Mouse (Mus musculus): Measurements from ENCODE around the gene Slc12a5. TPM values are rescaled to one million over a fixed set of nuclear protein-coding genes. Genes with fewer than 3 reads are reported as not detected.

Slc12a5 gene
- polyA plus RNA-seq, 1 experiment from 2014 or later = 13.9 TPM

DNA sequence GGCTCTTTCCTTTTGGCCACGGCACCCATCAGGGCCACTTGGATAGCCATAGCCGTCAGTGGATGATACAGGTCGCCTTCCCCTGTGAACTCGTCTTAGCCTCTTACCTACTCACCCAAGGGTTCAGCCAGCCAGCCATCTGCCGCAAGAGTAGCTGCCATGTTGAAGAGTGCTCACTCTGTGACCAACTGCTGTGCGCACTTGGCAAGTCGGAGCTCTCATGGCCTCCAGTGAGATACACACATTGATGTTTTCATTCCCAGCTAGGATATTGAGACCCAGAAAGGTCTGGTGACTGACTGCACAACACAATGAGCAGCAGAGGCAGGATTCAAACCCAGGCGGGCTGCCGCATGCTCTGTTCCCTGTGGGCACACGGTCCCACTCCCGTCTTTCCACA is 33.6 kb downstream of the Slc12a5 start:
- no peak overlapping the region for H3K4me3 ChIP-seq
- peaks cover 8% of the 10 kb centered on the region; the same call in 1 of the 2 replicates for H3K36me3 ChIP-seq
- H3K4me2 ChIP-seq (replicated peaks) = no peak overlapping the region
- H3K27me3 ChIP-seq (replicated peaks) = peaks cover 30% of the 10 kb centered on the region
- ATAC-seq (ENCODE audit: low FRiP score, low read depth) = no peak
- WGBS = 86% methylated on average over 11 of the region's 11 CpGs
- H3K27ac ChIP-seq = no peak overlapping the region
- H3K9ac ChIP-seq = no peak overlapping the region
- H3K9me3 ChIP-seq = no peaks in the 10 kb centered on the region
- H3K4me1 ChIP-seq = peaks cover 16% of the 10 kb centered on the region

DNA sequence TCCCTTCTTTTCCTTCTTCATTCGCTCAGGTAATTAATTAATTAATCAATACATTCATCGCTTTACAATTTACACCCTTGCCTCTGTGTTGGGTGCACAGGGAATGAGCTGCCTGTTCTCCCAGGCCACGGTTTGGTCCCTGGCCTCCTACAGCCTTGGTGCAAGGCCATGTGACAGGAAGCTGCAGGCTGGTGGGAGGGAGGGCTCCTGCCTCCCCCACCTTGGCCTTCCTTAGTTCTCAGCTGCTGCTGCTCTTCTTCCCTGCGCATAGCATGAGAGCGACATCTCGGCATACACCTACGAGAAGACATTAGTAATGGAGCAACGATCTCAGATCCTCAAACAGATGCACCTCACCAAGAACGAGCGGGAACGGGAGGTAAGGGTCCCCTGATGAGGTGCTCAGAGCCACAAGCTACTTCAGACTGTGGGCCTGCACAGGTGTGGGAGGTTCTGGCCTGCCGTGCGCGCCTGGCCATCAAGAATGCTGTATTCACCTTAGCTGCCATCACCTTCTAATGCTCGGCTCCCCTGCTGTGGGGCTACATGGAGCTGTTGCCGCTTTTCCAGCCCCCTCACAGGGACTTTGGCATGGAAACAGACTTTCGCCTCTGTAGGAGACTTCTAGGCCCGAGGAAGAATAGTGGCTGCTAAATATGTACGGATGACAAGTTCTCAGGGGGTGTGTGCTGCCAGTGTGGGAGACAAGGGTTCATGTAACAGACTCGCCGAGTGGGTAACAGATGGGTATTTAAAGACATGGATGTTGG is 34.2 kb downstream of the Slc12a5 start:
- no peak overlapping the region for H3K4me3 ChIP-seq
- H3K9me3 ChIP-seq = no peaks in the 10 kb centered on the region
- ATAC-seq (ENCODE audit: low FRiP score, low read depth) = no peak
- peaks cover 13% of the 10 kb centered on the region; the same call in 1 of the 2 replicates for H3K36me3 ChIP-seq
- no peak overlapping the region for H3K4me2 ChIP-seq (replicated peaks)
- peaks cover 34% of the 10 kb centered on the region for H3K27me3 ChIP-seq (replicated peaks)
- no peak overlapping the region for H3K27ac ChIP-seq
- peaks cover 16% of the 10 kb centered on the region for H3K4me1 ChIP-seq
- 61% methylated on average over 21 of the region's 21 CpGs for WGBS
- no peak overlapping the region for H3K9ac ChIP-seq

DNA sequence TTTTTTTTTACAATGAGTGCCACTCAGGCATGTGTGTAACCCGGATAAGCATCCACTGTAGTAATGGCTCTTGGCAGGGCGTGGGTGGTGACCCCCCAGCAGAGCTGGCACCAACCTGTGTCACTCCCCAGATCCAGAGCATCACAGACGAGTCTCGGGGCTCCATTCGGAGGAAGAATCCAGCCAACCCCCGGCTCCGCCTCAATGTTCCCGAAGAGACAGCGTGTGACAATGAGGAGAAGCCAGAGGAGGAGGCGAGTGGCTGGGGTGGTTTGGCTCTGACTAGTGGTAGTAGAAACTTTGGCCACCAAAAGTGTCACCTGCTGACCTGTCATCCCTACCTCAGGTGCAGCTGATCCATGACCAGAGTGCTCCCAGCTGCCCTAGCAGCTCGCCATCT is 35.4 kb downstream of the Slc12a5 start:
- 76% methylated on average over 11 of the region's 11 CpGs for WGBS
- Histone ChIP-seq H3K27ac (no peak overlapping the region), H3K9ac (no peak overlapping the region), H3K4me3 (no peak overlapping the region), H3K36me3 (peaks cover 24% of the 10 kb centered on the region), H3K9me3 (no peaks in the 10 kb centered on the region), H3K4me2 (replicated peaks) (no peak overlapping the region), H3K27me3 (replicated peaks) (peaks cover 34% of the 10 kb centered on the region), H3K4me1 (peaks cover 16% of the 10 kb centered on the region)
- ATAC-seq (ENCODE audit: low FRiP score, low read depth) = no peak

DNA sequence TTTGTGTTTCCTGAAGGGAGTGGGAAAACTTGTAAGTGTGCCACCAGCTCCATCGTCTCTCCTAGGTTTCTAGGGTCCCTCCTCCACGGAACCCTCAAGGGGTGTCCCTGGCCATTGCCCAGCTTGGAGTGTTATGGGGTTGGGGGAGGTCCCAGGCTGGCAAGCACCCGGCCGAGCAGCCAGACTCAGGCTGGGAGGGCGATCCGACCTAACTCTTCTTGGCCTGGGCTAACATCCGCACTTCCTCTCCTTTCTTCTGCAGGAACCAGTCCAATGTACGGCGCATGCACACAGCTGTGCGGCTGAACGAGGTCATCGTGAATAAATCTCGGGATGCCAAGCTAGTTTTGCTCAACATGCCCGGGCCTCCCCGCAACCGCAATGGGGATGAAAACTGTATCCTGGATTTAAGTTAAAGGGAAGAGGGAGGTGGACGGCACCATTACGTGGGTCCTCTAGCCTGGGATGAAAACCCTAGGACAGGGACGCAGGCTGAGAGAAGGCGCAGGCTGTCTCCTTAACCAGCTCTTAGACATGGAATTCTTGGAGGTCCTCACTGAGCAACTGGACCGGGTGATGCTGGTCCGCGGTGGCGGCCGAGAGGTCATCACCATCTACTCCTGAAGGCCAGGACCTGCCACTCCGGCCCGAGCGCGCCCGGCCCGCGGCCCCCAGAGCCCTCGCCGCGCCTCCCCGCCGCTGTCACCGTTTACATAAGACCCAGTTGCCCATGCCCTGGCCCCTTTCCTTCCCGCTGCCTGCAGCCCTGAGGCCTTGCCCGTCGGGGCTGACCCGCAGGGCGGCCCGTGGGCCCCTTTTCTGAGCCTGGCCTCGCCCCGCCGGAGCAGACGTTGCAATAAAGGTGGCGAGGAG is 36.5 kb downstream of the Slc12a5 start:
- Histone ChIP-seq H3K4me3 (peak overlapping the region; percentile 22), H3K36me3 (peaks cover 35% of the 10 kb centered on the region), H3K27ac (no peak overlapping the region), H3K4me1 (peaks cover 16% of the 10 kb centered on the region), H3K27me3 (replicated peaks) (peaks cover 34% of the 10 kb centered on the region), H3K9me3 (no peaks in the 10 kb centered on the region), H3K9ac (peak overlapping the region; percentile 48), H3K4me2 (replicated peaks) (peak overlapping the region; percentile 59)
- 9% methylated on average over 49 of the region's 49 CpGs for WGBS
- ATAC-seq (ENCODE audit: low FRiP score, low read depth) = no peak

DNA sequence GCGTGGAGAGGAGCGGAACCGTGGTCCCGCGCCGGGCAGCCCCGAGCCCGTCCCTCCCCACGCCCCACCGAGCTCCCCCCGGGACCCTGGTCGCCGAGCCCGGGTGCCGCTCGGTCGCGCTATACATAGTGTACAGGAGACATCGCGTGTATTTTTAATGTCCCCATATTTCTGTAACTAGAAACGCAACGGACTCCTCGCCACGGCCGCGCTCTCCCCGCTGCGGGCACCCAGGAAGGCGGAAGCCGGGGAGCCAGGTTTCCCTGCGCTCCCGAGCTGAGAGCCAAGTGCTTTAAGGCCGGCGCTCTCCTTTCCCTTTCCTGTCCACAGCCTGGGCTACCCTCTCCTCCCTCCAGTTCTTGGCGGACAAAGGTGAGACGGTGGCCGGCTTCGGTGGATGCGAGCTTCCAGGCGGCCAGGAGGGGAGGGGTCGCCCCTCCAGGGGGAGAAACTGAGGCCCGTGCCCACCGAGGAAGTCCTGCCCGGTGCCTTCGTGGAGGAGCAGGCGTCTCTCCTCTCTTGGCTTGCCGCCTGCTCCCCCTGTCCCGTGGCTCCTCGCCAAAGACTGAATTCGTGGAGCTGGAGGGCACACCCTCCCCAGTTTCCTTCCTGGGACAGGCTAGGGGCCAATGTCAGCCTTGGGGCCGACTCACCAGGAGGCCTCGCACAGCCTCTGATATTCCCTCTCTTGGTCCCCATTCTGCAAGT is 37.3 kb downstream of the Slc12a5 start:
- no peak for ATAC-seq (ENCODE audit: low FRiP score, low read depth)

DNA sequence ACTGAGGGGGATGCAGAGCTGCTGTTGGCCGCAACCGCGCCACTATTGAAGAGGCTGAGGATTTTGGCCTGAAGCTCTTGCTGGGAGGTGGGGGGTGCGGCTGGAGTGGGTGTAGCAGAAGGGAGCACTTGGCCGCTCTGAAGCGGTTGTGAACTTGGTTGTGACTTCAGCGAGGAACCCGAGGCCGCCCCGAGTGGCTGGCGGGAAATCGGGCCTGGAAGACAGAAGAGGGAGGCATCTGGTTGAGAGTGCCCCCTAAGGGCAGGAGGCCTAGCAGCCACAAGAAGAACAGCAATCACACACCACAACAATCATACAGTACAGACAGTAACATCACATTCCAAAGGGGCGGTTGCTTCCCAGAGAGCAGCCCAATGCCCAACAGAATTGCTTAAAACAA is 41.4 kb downstream of the Slc12a5 start:
- H3K27me3 ChIP-seq (replicated peaks) = peaks cover 26% of the 10 kb centered on the region
- no peaks in the 10 kb centered on the region for H3K9me3 ChIP-seq
- H3K9ac ChIP-seq = no peak overlapping the region
- ATAC-seq (ENCODE audit: low FRiP score, low read depth) = no peak
- H3K4me2 ChIP-seq (replicated peaks) = no peak overlapping the region
- peaks cover 16% of the 10 kb centered on the region for H3K4me1 ChIP-seq
- H3K27ac ChIP-seq = no peak overlapping the region
- 95% methylated on average over 13 of the region's 13 CpGs for WGBS
- H3K4me3 ChIP-seq = no peak overlapping the region
- H3K36me3 ChIP-seq = peaks cover 81% of the 10 kb centered on the region

More for the DNA sequence above, 37.3 kb downstream of the Slc12a5 start:
- peak overlapping the region; percentile 59 for H3K4me2 ChIP-seq (replicated peaks)
- H3K36me3 ChIP-seq = peaks cover 43% of the 10 kb centered on the region
- H3K9ac ChIP-seq = peak overlapping the region; percentile 48
- peaks cover 34% of the 10 kb centered on the region for H3K27me3 ChIP-seq (replicated peaks)
- H3K4me1 ChIP-seq = peaks cover 16% of the 10 kb centered on the region
- peak overlapping the region; percentile 22 for H3K4me3 ChIP-seq
- H3K9me3 ChIP-seq = no peaks in the 10 kb centered on the region
- H3K27ac ChIP-seq = no peak overlapping the region
- WGBS = 2% methylated on average over 52 of the region's 52 CpGs

DNA sequence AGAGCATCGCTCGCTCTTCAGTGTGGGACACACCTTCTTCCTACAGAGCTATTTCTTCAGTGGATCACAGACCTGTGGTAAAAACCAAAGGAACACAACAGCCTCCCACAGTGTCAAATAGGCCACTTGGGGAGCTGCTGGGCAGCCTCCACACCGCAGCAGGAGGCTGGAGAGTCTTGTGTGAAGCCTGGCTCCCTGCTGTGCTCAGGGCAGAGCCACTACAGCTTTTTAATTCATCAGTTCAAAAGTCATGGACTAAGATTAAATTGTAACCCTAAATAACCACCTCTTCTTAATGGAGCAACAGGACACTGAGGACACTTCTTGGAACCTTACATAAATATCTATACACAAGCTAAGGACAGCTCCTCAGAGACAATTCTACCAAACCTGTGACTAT is 42.5 kb downstream of the Slc12a5 start:
- WGBS = 82% methylated on average over 3 of the region's 3 CpGs
- no peaks in the 10 kb centered on the region for H3K9me3 ChIP-seq
- no peak for ATAC-seq (ENCODE audit: low FRiP score, low read depth)
- H3K36me3 ChIP-seq = peaks cover 92% of the 10 kb centered on the region
- H3K4me1 ChIP-seq = peaks cover 7% of the 10 kb centered on the region
- H3K4me3 ChIP-seq = no peak overlapping the region
- no peak overlapping the region for H3K27ac ChIP-seq
- peaks cover 14% of the 10 kb centered on the region for H3K27me3 ChIP-seq (replicated peaks)
- no peak overlapping the region for H3K4me2 ChIP-seq (replicated peaks)
- H3K9ac ChIP-seq = no peak overlapping the region

DNA sequence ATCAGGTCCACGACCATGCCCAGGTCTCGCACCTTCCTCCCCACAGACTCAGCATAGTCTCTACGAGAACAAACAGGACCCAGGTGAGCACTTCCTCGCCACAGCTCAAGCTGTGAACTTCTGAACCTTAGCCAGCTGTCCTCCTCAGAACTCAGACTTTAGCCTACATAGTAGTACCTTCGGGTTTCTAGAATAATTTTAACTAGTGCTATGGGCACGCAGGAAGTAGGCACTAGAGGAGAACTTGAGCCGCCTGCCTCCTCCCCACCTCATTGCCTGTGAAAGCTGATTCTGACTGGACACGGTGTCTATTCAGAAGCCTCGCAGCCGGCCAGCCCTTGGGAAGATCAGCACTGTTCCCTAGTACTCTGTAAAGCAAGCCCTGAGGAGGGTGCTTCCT is 43.6 kb downstream of the Slc12a5 start:
- whole genome bisulfite sequencing = 90% methylated on average over 10 of the region's 10 CpGs
- H3K36me3 ChIP-seq = peaks cover 98% of the 10 kb centered on the region
- no peaks in the 10 kb centered on the region for H3K9me3 ChIP-seq
- ATAC-seq (ENCODE audit: low FRiP score, low read depth) = no peak
- H3K9ac ChIP-seq = no peak overlapping the region
- no peaks in the 10 kb centered on the region for H3K4me1 ChIP-seq
- peaks cover 3% of the 10 kb centered on the region for H3K27me3 ChIP-seq (replicated peaks)
- H3K27ac ChIP-seq = no peak overlapping the region
- H3K4me2 ChIP-seq (replicated peaks) = no peak overlapping the region
- no peak overlapping the region for H3K4me3 ChIP-seq

DNA sequence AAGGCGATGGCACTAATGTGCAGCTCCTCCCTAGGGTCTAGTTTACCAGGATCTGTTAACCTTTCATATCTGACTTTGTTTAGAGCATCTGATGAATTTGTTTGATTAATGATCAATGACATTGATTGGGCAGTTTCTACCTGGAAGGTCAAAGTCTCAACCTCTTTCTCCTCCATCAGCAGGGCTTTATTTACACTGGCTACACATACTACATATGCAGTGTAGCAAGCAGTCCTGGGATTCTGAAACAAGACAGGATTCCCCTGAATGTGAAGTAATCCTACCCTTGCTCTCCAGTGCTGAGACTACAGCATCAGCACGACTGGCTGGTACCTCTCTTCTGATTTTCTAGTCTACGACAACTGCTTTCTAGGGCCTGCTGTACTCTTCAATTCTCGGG is 46.2 kb downstream of the Slc12a5 start:
- no peak for ATAC-seq (ENCODE audit: low FRiP score, low read depth)
- Histone ChIP-seq H3K4me3 (no peak overlapping the region), H3K4me2 (replicated peaks) (no peak overlapping the region), H3K9ac (no peak overlapping the region), H3K36me3 (peaks cover 99% of the 10 kb centered on the region), H3K9me3 (no peaks in the 10 kb centered on the region), H3K4me1 (no peaks in the 10 kb centered on the region), H3K27ac (no peak overlapping the region), H3K27me3 (replicated peaks) (no peaks in the 10 kb centered on the region)
- 95% methylated on average over 4 of the region's 4 CpGs for WGBS

DNA sequence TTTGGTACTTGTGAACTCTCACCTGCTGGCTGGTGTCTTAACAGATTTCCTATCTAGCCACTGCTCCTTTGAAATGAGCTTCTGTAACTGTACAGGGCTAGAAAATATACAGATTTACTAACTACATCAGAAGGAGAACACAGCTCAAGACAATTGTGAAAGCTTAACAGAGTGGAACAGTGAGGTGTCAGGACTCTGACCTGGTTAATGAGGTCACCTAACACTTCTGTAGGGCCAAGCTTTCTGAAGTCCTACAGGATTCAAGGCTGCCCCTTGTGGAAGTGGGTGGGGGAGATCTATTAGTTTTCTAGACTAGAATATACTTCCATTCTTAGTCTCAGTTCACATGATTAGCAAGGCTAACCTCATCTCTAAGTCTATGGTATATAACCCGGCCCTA is 47.4 kb downstream of the Slc12a5 start:
- no peak overlapping the region for H3K27ac ChIP-seq
- H3K9ac ChIP-seq = no peak overlapping the region
- H3K4me1 ChIP-seq = no peaks in the 10 kb centered on the region
- no peaks in the 10 kb centered on the region for H3K9me3 ChIP-seq
- ATAC-seq (ENCODE audit: low FRiP score, low read depth) = no peak
- H3K4me3 ChIP-seq = no peak overlapping the region
- 93% methylated on average over 1 of the region's 1 CpGs for WGBS
- no peak overlapping the region for H3K4me2 ChIP-seq (replicated peaks)
- peaks cover 99% of the 10 kb centered on the region for H3K36me3 ChIP-seq
- no peaks in the 10 kb centered on the region for H3K27me3 ChIP-seq (replicated peaks)

DNA sequence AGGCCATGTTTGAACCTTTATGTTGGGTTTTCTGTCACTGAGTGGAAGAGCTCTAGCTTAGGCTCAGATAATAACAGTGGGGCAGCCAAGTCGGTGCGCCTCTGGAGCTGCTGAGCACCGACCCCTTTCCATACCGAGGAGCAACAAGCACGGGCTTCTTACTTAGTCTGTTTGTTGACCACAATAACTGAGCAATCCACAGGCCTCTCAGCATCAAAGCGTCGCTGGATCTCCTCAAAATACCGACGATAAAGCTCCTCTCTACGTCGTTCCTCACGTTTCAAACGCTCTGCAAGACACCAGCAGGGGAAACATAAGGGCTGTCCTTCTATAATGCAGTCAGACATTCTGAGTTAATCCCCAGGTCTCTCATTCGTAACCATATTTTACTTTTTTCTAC is 48.6 kb downstream of the Slc12a5 start:
- 95% methylated on average over 14 of the region's 14 CpGs for WGBS
- peaks cover 92% of the 10 kb centered on the region for H3K36me3 ChIP-seq
- no peak overlapping the region for H3K4me2 ChIP-seq (replicated peaks)
- no peak overlapping the region for H3K4me3 ChIP-seq
- H3K9ac ChIP-seq = no peak overlapping the region
- no peaks in the 10 kb centered on the region for H3K9me3 ChIP-seq
- no peak for ATAC-seq (ENCODE audit: low FRiP score, low read depth)
- no peaks in the 10 kb centered on the region for H3K4me1 ChIP-seq
- H3K27me3 ChIP-seq (replicated peaks) = no peaks in the 10 kb centered on the region
- no peak overlapping the region for H3K27ac ChIP-seq

DNA sequence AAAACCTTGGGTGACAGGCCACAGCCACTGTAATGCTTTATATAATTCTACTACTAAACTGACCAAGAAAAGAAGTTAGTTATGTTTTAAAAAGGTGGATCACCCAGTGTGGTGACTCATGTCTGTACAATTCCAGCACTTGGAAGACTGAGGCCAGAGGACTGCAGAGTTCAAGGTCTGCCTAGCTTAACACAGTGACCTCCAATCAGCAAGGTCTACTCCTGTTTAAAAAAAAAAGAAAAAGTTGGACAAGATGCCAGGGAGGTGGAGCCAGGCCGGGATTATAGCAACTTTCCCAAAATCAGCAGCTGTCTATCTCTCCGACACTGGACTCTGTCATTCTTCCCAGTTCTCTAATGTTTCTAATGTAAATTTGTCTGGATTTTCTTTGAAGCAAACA is 49.0 kb downstream of the Slc12a5 start:
- no peaks in the 10 kb centered on the region for H3K9me3 ChIP-seq
- no peak overlapping the region for H3K9ac ChIP-seq
- H3K4me2 ChIP-seq (replicated peaks) = no peak overlapping the region
- ATAC-seq (ENCODE audit: low FRiP score, low read depth) = no peak
- WGBS = 92% methylated on average over 2 of the region's 2 CpGs
- no peaks in the 10 kb centered on the region for H3K27me3 ChIP-seq (replicated peaks)
- H3K36me3 ChIP-seq = peaks cover 91% of the 10 kb centered on the region
- no peaks in the 10 kb centered on the region for H3K4me1 ChIP-seq
- H3K27ac ChIP-seq = no peak overlapping the region
- H3K4me3 ChIP-seq = no peak overlapping the region
